Mouse (Mus musculus): Measurements from ENCODE around the gene Stxbp4.

- TF ChIP-seq CTCF (IDR thresholded peaks at IDR 0.05; ENCODE audit: borderline replicate concordance, insufficient read depth, low read length) (no peak), POLR2A (IDR thresholded peaks at IDR 0.05; ENCODE audit: low read depth, low read length) (no peak)
Measured at GRCm38 (mm10) chr11:90681171-90681570, 43.3 kb upstream of the Stxbp4 start.

All from embryonic fibroblast, embryonic 13.5 days (primary cell).